Mouse (Mus musculus) megakaryocyte, embryonic 14.5 days (primary cell): ENCODE measurements around the gene Arhgef40. TPM values are rescaled to one million over a fixed set of nuclear protein-coding genes. Genes with fewer than 3 reads are reported as not detected.
"Not testable (repeated sequence)": the region's sequence is repeated elsewhere in the genome, so short reads cannot be mapped to it uniquely, and the experiment has no call there.

ENCODE experiments used
- H3K27me3 ChIP-seq: replicated peaks from 2 replicates; pipeline ENCODE3; 2012; ENCODE audit warnings: inconsistent platforms
- H3K36me3 ChIP-seq: replicated peaks from 2 replicates; pipeline ENCODE3; 2012; ENCODE audit warnings: low read length, inconsistent platforms, mixed read lengths
- H3K4me1 ChIP-seq: 2 replicates; pipeline ENCODE4 v1.6.1; 2012; ENCODE audit warnings: inconsistent platforms
- H3K4me3 ChIP-seq: replicated peaks from 2 replicates; pipeline ENCODE3; 2012; ENCODE audit warnings: moderate library complexity, mild to moderate bottlenecking, inconsistent platforms
- H3K9me3 ChIP-seq: 2 replicates; pipeline ENCODE4 v1.6.1; 2012; ENCODE audit warnings: inconsistent platforms
- FLI1 ChIP-seq: IDR thresholded peaks from 2 replicates; pipeline ENCODE4 v1.6.1; 2012; ENCODE audit warnings: low read length, inconsistent platforms, mixed read lengths
- GATA1 ChIP-seq: IDR thresholded peaks from 3 replicates; pipeline ENCODE4 v1.6.1; 2012; ENCODE audit warnings: mixed read lengths, low read length, inconsistent platforms, borderline replicate concordance
- polyA plus RNA-seq: library from polyadenylated mRNA; stranded (reverse); fragments of >175 nt; gene quantifications from 2 replicates; pipeline ENCODE4 v1.2.3, GENCODE M21; 2012; ENCODE audit warnings: low replicate concordance; ENCODE audit not compliant: insufficient read depth

Arhgef40 gene
- polyA plus RNA-seq, 1 experiment = 14.5 TPM

DNA sequence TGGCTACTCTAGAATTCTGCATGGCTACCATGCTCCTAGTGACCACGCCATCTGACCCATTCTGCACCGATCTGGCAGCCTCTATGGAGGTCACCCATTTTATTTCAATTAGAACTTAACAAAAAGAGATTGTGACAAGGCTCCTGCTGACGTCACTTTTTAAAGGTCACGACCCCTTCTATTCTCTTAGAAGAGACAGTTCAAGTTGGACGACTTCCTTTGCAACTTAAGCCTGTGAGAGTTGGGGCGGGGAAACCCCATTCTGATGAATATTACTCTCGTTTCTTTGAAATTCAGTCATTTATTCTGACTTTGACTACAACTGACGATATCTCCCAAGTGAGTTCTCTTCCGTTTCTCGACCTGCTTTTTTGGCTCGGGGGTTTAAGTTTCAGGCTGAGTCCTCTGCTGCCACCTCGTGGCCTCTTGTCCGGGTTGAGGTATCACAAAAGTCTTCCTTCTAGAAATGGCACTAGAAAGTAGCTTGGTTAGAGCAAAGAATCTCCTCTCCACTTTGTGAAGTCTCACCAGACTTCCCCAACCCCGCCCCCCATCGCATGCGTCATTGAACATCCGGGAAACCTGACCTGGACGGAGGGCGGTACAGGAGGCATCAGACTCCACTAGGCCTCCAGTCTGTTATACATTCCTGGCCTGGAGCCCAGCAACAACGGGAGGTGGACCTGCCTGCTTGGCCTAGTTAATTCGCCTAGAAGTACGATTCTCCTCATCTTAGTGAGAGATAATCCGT, 38.4 kb downstream of the Arhgef40 start:
- peak overlapping the region; percentile 86 for H3K4me3 ChIP-seq
- H3K9me3 ChIP-seq = no peaks in the 10 kb centered on the region
- TF ChIP-seq GATA1 (no peak), FLI1 (no peak)
- no peaks in the 10 kb centered on the region for H3K27me3 ChIP-seq
- peaks cover 60% of the 10 kb centered on the region for H3K4me1 ChIP-seq
- H3K36me3 ChIP-seq = peaks cover 7% of the 10 kb centered on the region

- no peak for TF ChIP-seq GATA1
- no peak for TF ChIP-seq FLI1
- H3K4me1 ChIP-seq = peaks cover 51% of the 10 kb centered on the region
Measured at GRCm38 (mm10) chr14:52024133-52024532, 39.6 kb downstream of the Arhgef40 start.

DNA sequence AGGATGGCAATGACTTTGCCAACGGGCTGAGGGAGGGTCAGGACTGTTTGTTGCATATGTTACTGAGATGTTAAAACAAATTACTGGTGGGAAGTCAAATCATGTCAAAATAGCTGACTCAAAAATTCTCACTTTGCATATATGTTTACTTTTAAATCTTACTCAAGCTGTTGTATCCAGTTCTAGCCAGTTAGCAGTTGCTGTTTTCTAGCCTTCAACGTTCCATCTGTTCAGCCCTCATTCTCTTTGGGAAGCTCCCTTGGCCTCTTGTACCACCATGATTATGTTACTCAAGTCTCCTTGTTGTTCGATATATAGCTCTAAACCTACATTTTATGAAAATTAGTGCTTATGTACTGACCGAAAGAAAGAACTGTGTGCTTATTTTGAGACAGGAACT, 41.8 kb downstream of the Arhgef40 start:
- H3K9me3 ChIP-seq = peaks cover 3% of the 10 kb centered on the region; the same call in 1 of the 2 replicates
- TF ChIP-seq GATA1 (no peak), FLI1 (no peak)

More at GRCm38 (mm10) chr14:52024133-52024532, 39.6 kb downstream of the Arhgef40 start:
- peaks cover 3% of the 10 kb centered on the region; the same call in 1 of the 2 replicates for H3K9me3 ChIP-seq
- H3K27me3 ChIP-seq = no peaks in the 10 kb centered on the region
- H3K36me3 ChIP-seq = no peaks in the 10 kb centered on the region
- H3K4me3 ChIP-seq = no peak overlapping the region

GRCm38 (mm10) chr14:52035926-52036325, 51.4 kb downstream of the Arhgef40 start:
- no peaks in the 10 kb centered on the region for H3K4me1 ChIP-seq
- H3K9me3 ChIP-seq = peaks cover 6% of the 10 kb centered on the region; the same call in 1 of the 2 replicates
- H3K27me3 ChIP-seq = peaks cover 8% of the 10 kb centered on the region
- H3K36me3 ChIP-seq = no peaks in the 10 kb centered on the region
- TF ChIP-seq FLI1 (no peak), GATA1 (no peak)
- no peak overlapping the region for H3K4me3 ChIP-seq

More for the DNA sequence above, 41.8 kb downstream of the Arhgef40 start:
- no peaks in the 10 kb centered on the region for H3K36me3 ChIP-seq
- no peak overlapping the region for H3K4me3 ChIP-seq
- no peaks in the 10 kb centered on the region for H3K27me3 ChIP-seq
- peaks cover 38% of the 10 kb centered on the region for H3K4me1 ChIP-seq

DNA sequence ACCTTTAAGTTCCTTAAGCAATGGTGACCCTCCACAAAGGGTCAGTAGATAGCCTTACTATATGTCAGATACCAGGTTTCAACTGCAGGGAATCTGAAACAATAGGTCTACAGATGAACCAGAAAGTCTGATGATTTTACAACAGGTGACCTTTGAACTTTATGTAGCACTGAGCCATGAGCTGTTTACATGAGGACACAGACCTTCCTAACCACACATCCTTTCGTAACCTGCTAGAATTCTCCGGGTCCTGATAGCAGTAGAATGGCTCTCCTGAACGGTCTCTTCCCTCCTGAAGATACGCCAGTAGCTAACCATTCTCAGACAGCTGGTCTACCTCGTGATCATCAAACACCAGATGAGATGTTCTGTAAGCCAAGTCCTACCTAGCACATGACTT, 54.8 kb downstream of the Arhgef40 start:
- Histone ChIP-seq H3K4me3 (no peak overlapping the region), H3K36me3 (no peaks in the 10 kb centered on the region), H3K27me3 (peaks cover 10% of the 10 kb centered on the region), H3K9me3 (peaks cover 5% of the 10 kb centered on the region; the same call in 1 of the 2 replicates), H3K4me1 (peaks cover 21% of the 10 kb centered on the region)
- TF ChIP-seq FLI1 = no peak
- no peak for TF ChIP-seq GATA1

DNA sequence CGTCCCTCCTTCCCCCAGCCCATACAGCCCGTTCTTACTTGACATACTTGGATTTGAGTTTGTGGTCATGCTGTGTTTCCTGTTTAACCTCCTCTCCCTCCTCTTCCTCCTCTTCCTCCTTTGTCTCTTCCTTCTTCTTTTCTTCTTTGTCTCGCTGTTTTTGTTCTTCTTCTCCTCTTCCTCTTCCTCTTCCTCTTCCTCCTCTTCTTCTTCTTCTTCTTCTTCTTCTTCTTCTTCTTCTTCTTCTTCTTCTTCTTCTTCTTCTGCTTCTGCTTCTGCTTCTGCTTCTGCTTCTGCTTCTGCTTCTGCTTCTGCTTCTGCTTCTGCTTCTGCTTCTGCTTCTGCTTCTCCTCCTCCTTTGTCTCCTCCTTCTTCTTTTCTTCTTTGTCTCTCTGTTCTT, 57.8 kb downstream of the Arhgef40 start, which contains the start of gene Olfr221:
Gene Olfr221, minus strand, starts transcription at position 101 of the 400 bp plus-strand sequence.
- not testable (repeated sequence) for H3K27me3 ChIP-seq, H3K9me3 ChIP-seq
- peak within 1 kb of the TSS; percentile 8 for H3K4me3 ChIP-seq

GRCm38 (mm10) chr14:52043446-52043845, 58.9 kb downstream of the Arhgef40 start:
- Histone ChIP-seq H3K9me3 (no peaks in the 10 kb centered on the region), H3K27me3 (peaks cover 4% of the 10 kb centered on the region), H3K36me3 (no peaks in the 10 kb centered on the region), H3K4me3 (no peak overlapping the region), H3K4me1 (peaks cover 46% of the 10 kb centered on the region)
- TF ChIP-seq GATA1 = no peak
- no peak for TF ChIP-seq FLI1

More for the DNA sequence above, 57.8 kb downstream of the Arhgef40 start, which contains the start of gene Olfr221:
- H3K36me3 ChIP-seq = not testable (repeated sequence)
- peaks cover 46% of the 10 kb centered on the region for H3K4me1 ChIP-seq

GRCm38 (mm10) chr14:52044901-52045678, 60.6 kb downstream of the Arhgef40 start:
- Histone ChIP-seq H3K4me1 (peaks cover 46% of the 10 kb centered on the region), H3K36me3 (no peaks in the 10 kb centered on the region), H3K4me3 (peak overlapping the region; percentile 86), H3K27me3 (peaks cover 1% of the 10 kb centered on the region), H3K9me3 (no peaks in the 10 kb centered on the region)
- TF ChIP-seq GATA1 = peak; percentile 74; the same call in 1 of the 3 replicates
- TF ChIP-seq FLI1 = no peak

DNA sequence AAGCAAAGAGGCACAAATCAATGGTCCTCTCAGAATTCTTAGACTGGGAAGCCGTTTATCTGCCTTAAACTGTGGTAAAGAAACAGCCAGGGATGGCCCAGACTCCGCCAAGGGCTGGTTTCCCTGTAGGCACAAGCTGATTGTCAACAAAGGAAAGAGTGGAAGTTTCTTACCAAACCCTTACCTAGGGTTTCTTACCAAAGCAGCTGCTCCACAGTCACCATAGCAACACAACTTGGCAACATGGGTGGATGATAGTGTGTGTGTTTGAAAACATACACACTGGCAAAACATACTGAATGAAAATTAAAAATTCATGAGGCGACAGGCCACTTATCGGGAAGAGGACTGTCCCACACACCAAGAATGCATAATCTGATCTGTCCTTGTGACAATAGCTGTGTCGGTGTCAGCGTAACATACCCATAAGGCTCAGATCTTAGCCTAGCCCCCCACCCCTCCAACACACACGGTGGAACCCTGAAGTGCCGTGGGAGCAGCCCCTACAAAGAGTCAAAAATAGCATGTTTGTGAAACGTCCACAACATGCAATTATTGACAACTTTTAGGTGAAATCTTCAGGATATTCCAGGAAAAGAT, 61.5 kb downstream of the Arhgef40 start:
- Histone ChIP-seq H3K4me1 (peaks cover 50% of the 10 kb centered on the region), H3K9me3 (no peaks in the 10 kb centered on the region), H3K36me3 (no peaks in the 10 kb centered on the region), H3K27me3 (peaks cover 1% of the 10 kb centered on the region), H3K4me3 (no peak overlapping the region)
- no peak for TF ChIP-seq FLI1
- TF ChIP-seq GATA1 = no peak

DNA sequence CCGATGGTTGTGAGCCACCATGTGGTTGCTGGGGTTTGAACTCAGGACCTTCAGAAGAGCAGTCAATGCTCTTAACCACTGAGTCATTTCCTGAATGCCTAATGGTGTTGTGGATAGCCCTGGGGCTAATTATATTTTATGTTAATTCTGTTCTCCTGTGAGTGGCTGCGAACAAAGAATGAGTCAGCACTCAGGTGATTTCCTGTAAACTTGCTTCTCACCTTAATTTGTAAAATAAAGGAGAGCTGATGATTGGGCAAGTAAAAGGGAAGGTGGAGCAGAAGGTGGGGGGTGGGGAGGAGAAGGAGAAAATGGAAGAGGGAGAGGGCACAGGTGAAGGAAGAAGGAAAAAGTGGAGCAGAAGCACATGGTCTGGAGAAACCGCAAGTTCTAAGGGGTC, 68.2 kb downstream of the Arhgef40 start:
- H3K4me1 ChIP-seq = peaks cover 11% of the 10 kb centered on the region
- not testable (repeated sequence) for H3K4me3 ChIP-seq, H3K27me3 ChIP-seq, H3K9me3 ChIP-seq, H3K36me3 ChIP-seq

Other genes starting within 250 kb of the Arhgef40 start
- not detected in 2 replicates for gene Ang4, start 211.1 kb upstream of the Arhgef40 start, polyA plus RNA-seq
- gene AY358078, start 184.7 kb upstream of the Arhgef40 start, polyA plus RNA-seq = not detected in 2 replicates
- not detected in 2 replicates for gene Ear6, start 131.0 kb upstream of the Arhgef40 start, polyA plus RNA-seq
- gene Mettl17, start 99.9 kb upstream of the Arhgef40 start, polyA plus RNA-seq = 4.8 and 6.2 TPM in 2 replicates
- gene Slc39a2, start 91.8 kb upstream of the Arhgef40 start, polyA plus RNA-seq = 0.89 TPM in 1 of 2 replicates, not detected in the other
- 0.44 TPM in 1 of 2 replicates, not detected in the other for gene Ndrg2, start 70.6 kb upstream of the Arhgef40 start, polyA plus RNA-seq
- not detected in 2 replicates for gene Tppp2, start 66.3 kb upstream of the Arhgef40 start, polyA plus RNA-seq
- not detected in 2 replicates for gene Rnase13, start 61.9 kb upstream of the Arhgef40 start, polyA plus RNA-seq
- not detected in 2 replicates for gene Tmem253, start 30.9 kb downstream of the Arhgef40 start, polyA plus RNA-seq
- 50.3 and 65.2 TPM in 2 replicates for gene Zfp219, start 36.0 kb downstream of the Arhgef40 start, polyA plus RNA-seq
- not detected in 2 replicates for gene Olfr221, start 57.7 kb downstream of the Arhgef40 start, polyA plus RNA-seq
- 1.1 and 32.3 TPM in 2 replicates for gene Hnrnpc, start 119.3 kb downstream of the Arhgef40 start, polyA plus RNA-seq
- gene Rpgrip1, start 126.0 kb downstream of the Arhgef40 start, polyA plus RNA-seq = not detected in 2 replicates
- gene Supt16, start 212.7 kb downstream of the Arhgef40 start, polyA plus RNA-seq = 2.4 and 9.0 TPM in 2 replicates